ENCODE assay signal across 13 mouse cellular contexts in the genomic region with DNA sequence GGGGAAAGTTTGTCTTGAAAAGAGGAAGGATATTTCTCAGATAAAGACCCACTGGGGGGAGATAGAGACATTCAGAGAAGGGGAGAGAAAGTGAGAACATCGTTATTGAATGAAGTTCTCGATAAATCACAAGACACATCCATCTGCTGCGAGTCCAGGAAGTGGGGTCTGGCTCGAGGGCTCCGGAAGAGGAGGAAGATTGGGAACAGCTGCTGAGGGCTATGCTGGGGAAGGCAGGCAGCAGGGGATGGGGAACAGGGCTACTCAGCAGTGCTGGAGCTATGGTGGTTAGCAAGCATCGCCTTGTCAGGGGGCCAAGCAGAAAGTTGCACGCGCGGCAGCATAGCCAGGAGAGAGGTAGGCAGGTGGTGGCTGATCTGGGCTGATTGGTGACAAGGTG.
DNase-seq lines count a peak whose midpoint lies in the region; ATAC-seq lines count a peak whose summit lies in the region.
"Had no signal": no experiment of that assay in that cellular context is flagged by ENCODE, and none has a peak within 500 bp of the region (broad histone marks: within the 10 kb centered on the region; RNA-seq: fewer than 3 reads in every experiment).

No protein-coding gene starts in this region.

- ATAC-seq in intestine, embryonic 14.5 days (replicated peaks; ENCODE audit: low FRiP score, low TSS enrichment, low read depth), result 0 out of 2 replicates have a peak, but pooled peaks have one; percentile 74
- ATAC-seq in intestine, embryonic 16.5 days, result no peak
- ATAC-seq in embryonic facial prominence, embryonic 13.5 days (ENCODE audit: insufficient number of reproducible peaks, insufficient read depth, low FRiP score, low TSS enrichment, low read depth), result no peak
- ATAC-seq: hindbrain, embryonic 16.5 days had no signal

- 30% methylated on average over 9 of the region's 9 CpGs for WGBS in intestine, embryonic 14.5 days
- WGBS in intestine, embryonic 16.5 days, result 51% methylated on average over 9 of the region's 9 CpGs
- WGBS in embryonic facial prominence, embryonic 13.5 days, result 30% methylated on average over 9 of the region's 9 CpGs

- H3K27me3 ChIP-seq in intestine, embryonic 14.5 days (replicated peaks; ENCODE audit: control insufficient read depth, insufficient read depth, low read length), result no peaks in the 10 kb centered on the region
- no peaks in the 10 kb centered on the region for H3K27me3 ChIP-seq in intestine, embryonic 16.5 days (replicated peaks; ENCODE audit: control insufficient read depth, insufficient read depth, low read length)
- no peaks in the 10 kb centered on the region for H3K27me3 ChIP-seq in embryonic facial prominence, embryonic 13.5 days
- H3K27me3 ChIP-seq: forebrain, embryonic 12.5 days; stomach, embryonic 15.5 days had no signal

- H3K4me1 ChIP-seq in intestine, embryonic 14.5 days (replicated peaks; ENCODE audit: control insufficient read depth, insufficient read depth, low read length), result 0 out of 2 replicates have a peak, but pooled peaks cover 4% of the 10 kb centered on the region
- peaks cover 5% of the 10 kb centered on the region; the same call in 1 of the 2 replicates for H3K4me1 ChIP-seq in intestine, embryonic 16.5 days (ENCODE audit: control insufficient read depth, insufficient read depth, low read length)
- H3K4me1 ChIP-seq in embryonic facial prominence, embryonic 13.5 days, result peaks cover 14% of the 10 kb centered on the region
- H3K4me1 ChIP-seq: forebrain, embryonic 12.5 days; stomach, embryonic 15.5 days had no signal

- H3K9me3 ChIP-seq in intestine, embryonic 14.5 days (ENCODE audit: control insufficient read depth, low read length), result no peaks in the 10 kb centered on the region
- no peaks in the 10 kb centered on the region for H3K9me3 ChIP-seq in intestine, embryonic 16.5 days (ENCODE audit: control insufficient read depth, low read length)
- H3K9me3 ChIP-seq in embryonic facial prominence, embryonic 13.5 days, result no peaks in the 10 kb centered on the region
- H3K9me3 ChIP-seq: forebrain, embryonic 12.5 days; stomach, embryonic 15.5 days had no signal

- peak overlapping the region; percentile 18; the same call in 1 of the 2 replicates for H3K27ac ChIP-seq in intestine, embryonic 14.5 days (ENCODE audit: low read depth)
- H3K27ac ChIP-seq in intestine, embryonic 16.5 days (ENCODE audit: low read length), result no peak overlapping the region
- H3K27ac ChIP-seq in embryonic facial prominence, embryonic 13.5 days, result no peak overlapping the region
- H3K27ac ChIP-seq: forebrain, embryonic 12.5 days; stomach, embryonic 15.5 days had no signal

- H3K9ac ChIP-seq in intestine, embryonic 14.5 days (ENCODE audit: low read length), result no peak overlapping the region
- H3K9ac ChIP-seq in intestine, embryonic 16.5 days (ENCODE audit: low read depth, low read length), result no peak overlapping the region
- 0 out of 2 replicates have a peak overlapping the region, but pooled peaks have one; percentile 32 for H3K9ac ChIP-seq in embryonic facial prominence, embryonic 13.5 days
- H3K9ac ChIP-seq: forebrain, embryonic 12.5 days; stomach, embryonic 15.5 days had no signal

- no peaks in the 10 kb centered on the region for H3K36me3 ChIP-seq in intestine, embryonic 14.5 days (ENCODE audit: control insufficient read depth, insufficient read depth, low read length)
- no peaks in the 10 kb centered on the region for H3K36me3 ChIP-seq in intestine, embryonic 16.5 days (ENCODE audit: control insufficient read depth, insufficient read depth, low read length)
- H3K36me3 ChIP-seq in embryonic facial prominence, embryonic 13.5 days, result no peaks in the 10 kb centered on the region
- H3K36me3 ChIP-seq: forebrain, embryonic 12.5 days; stomach, embryonic 15.5 days had no signal

- H3K4me3 ChIP-seq in intestine, embryonic 14.5 days (ENCODE audit: low read depth, low read length), result no peak overlapping the region
- no peak overlapping the region for H3K4me3 ChIP-seq in intestine, embryonic 16.5 days (ENCODE audit: low read length)
- H3K4me3 ChIP-seq in embryonic facial prominence, embryonic 13.5 days, result no peak overlapping the region
- H3K4me3 ChIP-seq: forebrain, embryonic 12.5 days; stomach, embryonic 15.5 days had no signal

- DNase-seq in intestine, embryonic 14.5 days (ENCODE audit: low spot score), result peak; percentile 60
- DNase-seq in embryo, embryonic 10.5 days (ENCODE audit: low spot score), result peak; percentile 25
- peak; percentile 23 to 34 for DNase-seq in kidney, postnatal 36 days
- DNase-seq in right cerebral cortex, postnatal 25 days, result no peak
- no peak for DNase-seq in right cerebral cortex, postnatal 10 days (ENCODE audit: low spot score in 2 of 2)
- no peak for DNase-seq in layer of hippocampus, postnatal 10 days (ENCODE audit: low spot score in 2 of 2)
- DNase-seq: cerebellum, adult 11-12 months; liver had no signal

- H3K4me2 ChIP-seq in intestine, embryonic 14.5 days (ENCODE audit: low read length), result no peak overlapping the region
- no peak overlapping the region for H3K4me2 ChIP-seq in intestine, embryonic 16.5 days (ENCODE audit: low read depth, low read length)
- no peak overlapping the region; the same call in 1 of the 2 replicates for H3K4me2 ChIP-seq in embryonic facial prominence, embryonic 13.5 days
- H3K4me2 ChIP-seq: forebrain, embryonic 12.5 days; stomach, embryonic 15.5 days had no signal

Comparison
In these comparisons a context has a peak if more than half of its experiments do, and no peak if none do; other contexts are left out.
1. DNase-seq: peak in intestine, embryonic 14.5 days (single experiment), embryo, embryonic 10.5 days (single experiment) and kidney, postnatal 36 days (2 of 2); none in right cerebral cortex, postnatal 25 days (single experiment), right cerebral cortex, postnatal 10 days (0 of 2) and layer of hippocampus, postnatal 10 days (0 of 2).